Mouse (Mus musculus) right cerebral cortex, postnatal 36 days (tissue): ENCODE measurements at regions not wholly inside any gene's neighbourhood (a gene's known extent, or its start where the extent isn't known, plus 50 kb on each side); places are given as distances from the start of the nearest gene placed in this dataset.

ENCODE experiments used
- DNase-seq, 2 experiments: peaks; one replicate each; pipeline ENCODE4 v3.0.0; 2022; ENCODE audit warnings: low spot score in 2 of 2, mixed read lengths in 1 of 2

GRCm38 (mm10) chrX:59901387-59901786 is 97.9 kb upstream of the F9 start:
- peak in 1 of 2 experiments; percentile 4 for DNase-seq
